Mouse (Mus musculus): Measurements from ENCODE around the gene Mthfd1. TPM values are rescaled to one million over a fixed set of nuclear protein-coding genes. Genes with fewer than 3 reads are reported as not detected.
"Not testable (repeated sequence)": the region's sequence is repeated elsewhere in the genome, so short reads cannot be mapped to it uniquely, and the experiment has no call there.

The Mthfd1 gene
- polyA plus RNA-seq (2016; fragmentation: Nextera tagmentation; extraction: Ambion mirVana) = 76.5 and 76.6 TPM in 2 replicates

GRCm38 (mm10) chr12:76254725-76255498 is at the start of gene Mthfd1:
Mthfd1 (plus strand) TSS chr12:76255298.
- 2% methylated on average over 43 of the region's 43 CpGs for WGBS

GRCm38 (mm10) chr12:76209429-76209974 is 45.6 kb upstream of the Mthfd1 start:
- no peaks in the 10 kb centered on the region for H3K36me3 ChIP-seq
- H3K9ac ChIP-seq = no peak overlapping the region
- ATAC-seq (ENCODE audit: insufficient number of reproducible peaks, insufficient read depth, low FRiP score, low TSS enrichment) = no peak
- no peaks in the 10 kb centered on the region for H3K27me3 ChIP-seq
- H3K4me1 ChIP-seq = no peaks in the 10 kb centered on the region
- no peak overlapping the region for H3K27ac ChIP-seq
- no peak overlapping the region for H3K4me3 ChIP-seq
- H3K4me2 ChIP-seq (replicated peaks) = no peak overlapping the region
- H3K9me3 ChIP-seq = no peaks in the 10 kb centered on the region
- WGBS = 85% methylated on average over 5 of the region's 5 CpGs

More at GRCm38 (mm10) chr12:76254725-76255498, at the start of gene Mthfd1:
- peak within 1 kb of the TSS; percentile 83 for H3K4me2 ChIP-seq (replicated peaks)
- peak; percentile 100 for ATAC-seq (ENCODE audit: insufficient number of reproducible peaks, insufficient read depth, low FRiP score, low TSS enrichment)
- peak within 1 kb of the TSS; percentile 49 for H3K4me3 ChIP-seq
- H3K27ac ChIP-seq = peak within 1 kb of the TSS; percentile 73
- peak within 1 kb of the TSS; percentile 67 for H3K9ac ChIP-seq
- H3K27me3 ChIP-seq = no peaks in the 10 kb centered on the region
- H3K4me1 ChIP-seq = peaks cover 6% of the 10 kb centered on the region; the same call in 1 of the 2 replicates
- no peaks in the 10 kb centered on the region for H3K9me3 ChIP-seq
- no peaks in the 10 kb centered on the region for H3K36me3 ChIP-seq

GRCm38 (mm10) chr12:76215121-76215520 is 40.0 kb upstream of the Mthfd1 start:
- WGBS = 15% methylated on average over 5 of the region's 5 CpGs
- ATAC-seq (ENCODE audit: insufficient number of reproducible peaks, insufficient read depth, low FRiP score, low TSS enrichment) = no peak
- no peak overlapping the region for H3K4me3 ChIP-seq
- no peak overlapping the region for H3K9ac ChIP-seq
- no peaks in the 10 kb centered on the region for H3K9me3 ChIP-seq
- H3K4me2 ChIP-seq (replicated peaks) = no peak overlapping the region
- H3K27me3 ChIP-seq = no peaks in the 10 kb centered on the region
- no peaks in the 10 kb centered on the region for H3K36me3 ChIP-seq
- no peak overlapping the region for H3K27ac ChIP-seq
- peaks cover 11% of the 10 kb centered on the region; the same call in 1 of the 2 replicates for H3K4me1 ChIP-seq

GRCm38 (mm10) chr12:76216716-76217115 is 38.4 kb upstream of the Mthfd1 start:
- Histone ChIP-seq H3K27ac (no peak overlapping the region), H3K4me2 (replicated peaks) (no peak overlapping the region), H3K4me3 (no peak overlapping the region), H3K9me3 (no peaks in the 10 kb centered on the region), H3K27me3 (no peaks in the 10 kb centered on the region), H3K36me3 (no peaks in the 10 kb centered on the region), H3K9ac (no peak overlapping the region), H3K4me1 (peaks cover 11% of the 10 kb centered on the region; the same call in 1 of the 2 replicates)
- ATAC-seq (ENCODE audit: insufficient number of reproducible peaks, insufficient read depth, low FRiP score, low TSS enrichment) = no peak
- 72% methylated on average over 11 of the region's 11 CpGs for WGBS

- H3K4me2 ChIP-seq (replicated peaks); H3K27me3 ChIP-seq; ATAC-seq (ENCODE audit: insufficient number of reproducible peaks, insufficient read depth, low FRiP score, low TSS enrichment); H3K36me3 ChIP-seq; H3K4me1 ChIP-seq; H3K27ac ChIP-seq; H3K9me3 ChIP-seq; H3K9ac ChIP-seq; H3K4me3 ChIP-seq: not testable (repeated sequence)
- WGBS = 67% methylated on average over 3 of the region's 8 CpGs
Observed at GRCm38 (mm10) chr12:76222104-76222503, 33.0 kb upstream of the Mthfd1 start.

GRCm38 (mm10) chr12:76230644-76231043 is 24.5 kb upstream of the Mthfd1 start:
- H3K4me1 ChIP-seq = no peaks in the 10 kb centered on the region
- H3K9ac ChIP-seq = no peak overlapping the region
- H3K36me3 ChIP-seq = no peaks in the 10 kb centered on the region
- 83% methylated on average over 6 of the region's 6 CpGs for WGBS
- ATAC-seq (ENCODE audit: insufficient number of reproducible peaks, insufficient read depth, low FRiP score, low TSS enrichment) = no peak
- no peak overlapping the region for H3K4me2 ChIP-seq (replicated peaks)
- no peaks in the 10 kb centered on the region for H3K27me3 ChIP-seq
- H3K9me3 ChIP-seq = no peaks in the 10 kb centered on the region
- H3K4me3 ChIP-seq = no peak overlapping the region
- H3K27ac ChIP-seq = no peak overlapping the region

GRCm38 (mm10) chr12:76235253-76235652 is 19.8 kb upstream of the Mthfd1 start:
- no peaks in the 10 kb centered on the region for H3K27me3 ChIP-seq
- 88% methylated on average over 6 of the region's 6 CpGs for WGBS
- H3K9ac ChIP-seq = no peak overlapping the region
- no peak overlapping the region for H3K27ac ChIP-seq
- no peak for ATAC-seq (ENCODE audit: insufficient number of reproducible peaks, insufficient read depth, low FRiP score, low TSS enrichment)
- no peaks in the 10 kb centered on the region for H3K9me3 ChIP-seq
- no peak overlapping the region for H3K4me2 ChIP-seq (replicated peaks)
- no peaks in the 10 kb centered on the region for H3K36me3 ChIP-seq
- H3K4me3 ChIP-seq = no peak overlapping the region
- no peaks in the 10 kb centered on the region for H3K4me1 ChIP-seq

GRCm38 (mm10) chr12:76239145-76239838 is 15.8 kb upstream of the Mthfd1 start:
- WGBS = 69% methylated on average over 10 of the region's 10 CpGs
- Histone ChIP-seq H3K36me3 (no peaks in the 10 kb centered on the region), H3K27ac (no peak overlapping the region), H3K4me3 (no peak overlapping the region), H3K27me3 (no peaks in the 10 kb centered on the region), H3K9ac (no peak overlapping the region), H3K4me2 (replicated peaks) (no peak overlapping the region), H3K4me1 (no peaks in the 10 kb centered on the region), H3K9me3 (no peaks in the 10 kb centered on the region)
- no peak for ATAC-seq (ENCODE audit: insufficient number of reproducible peaks, insufficient read depth, low FRiP score, low TSS enrichment)

GRCm38 (mm10) chr12:76239839-76240571 is 15.1 kb upstream of the Mthfd1 start:
- Histone ChIP-seq H3K4me2 (replicated peaks) (no peak overlapping the region), H3K27me3 (no peaks in the 10 kb centered on the region), H3K9me3 (no peaks in the 10 kb centered on the region), H3K36me3 (no peaks in the 10 kb centered on the region), H3K4me1 (no peaks in the 10 kb centered on the region), H3K27ac (no peak overlapping the region), H3K9ac (no peak overlapping the region), H3K4me3 (no peak overlapping the region)
- no peak for ATAC-seq (ENCODE audit: insufficient number of reproducible peaks, insufficient read depth, low FRiP score, low TSS enrichment)
- WGBS = 75% methylated on average over 7 of the region's 7 CpGs

- ATAC-seq (ENCODE audit: insufficient number of reproducible peaks, insufficient read depth, low FRiP score, low TSS enrichment) = no peak
- Histone ChIP-seq H3K9ac (no peak overlapping the region), H3K27me3 (no peaks in the 10 kb centered on the region), H3K4me3 (no peak overlapping the region), H3K9me3 (no peaks in the 10 kb centered on the region), H3K36me3 (no peaks in the 10 kb centered on the region), H3K27ac (no peak overlapping the region), H3K4me1 (no peaks in the 10 kb centered on the region), H3K4me2 (replicated peaks) (no peak overlapping the region)
- WGBS = 91% methylated on average over 3 of the region's 3 CpGs
Observed at GRCm38 (mm10) chr12:76240670-76241069, 14.4 kb upstream of the Mthfd1 start.

GRCm38 (mm10) chr12:76241084-76241483 is 14.0 kb upstream of the Mthfd1 start:
- no peak overlapping the region for H3K9ac ChIP-seq
- H3K4me3 ChIP-seq = no peak overlapping the region
- H3K27me3 ChIP-seq = no peaks in the 10 kb centered on the region
- H3K4me2 ChIP-seq (replicated peaks) = no peak overlapping the region
- H3K9me3 ChIP-seq = no peaks in the 10 kb centered on the region
- WGBS = 88% methylated on average over 3 of the region's 3 CpGs
- no peaks in the 10 kb centered on the region for H3K4me1 ChIP-seq
- no peak overlapping the region for H3K27ac ChIP-seq
- H3K36me3 ChIP-seq = no peaks in the 10 kb centered on the region
- no peak for ATAC-seq (ENCODE audit: insufficient number of reproducible peaks, insufficient read depth, low FRiP score, low TSS enrichment)

All from embryonic facial prominence, embryonic 12.5 days (tissue).